Mouse (Mus musculus): ENCODE data around the gene Gin1. TPM values are rescaled to one million over a fixed set of nuclear protein-coding genes. Genes with fewer than 3 reads are reported as not detected.
A peak's percentile ranks its signal among the peaks of the same experiment; 100 is the strongest.

The Gin1 gene
- polyA plus RNA-seq, 2 experiments = 5.4 to 11.9 TPM

DNA sequence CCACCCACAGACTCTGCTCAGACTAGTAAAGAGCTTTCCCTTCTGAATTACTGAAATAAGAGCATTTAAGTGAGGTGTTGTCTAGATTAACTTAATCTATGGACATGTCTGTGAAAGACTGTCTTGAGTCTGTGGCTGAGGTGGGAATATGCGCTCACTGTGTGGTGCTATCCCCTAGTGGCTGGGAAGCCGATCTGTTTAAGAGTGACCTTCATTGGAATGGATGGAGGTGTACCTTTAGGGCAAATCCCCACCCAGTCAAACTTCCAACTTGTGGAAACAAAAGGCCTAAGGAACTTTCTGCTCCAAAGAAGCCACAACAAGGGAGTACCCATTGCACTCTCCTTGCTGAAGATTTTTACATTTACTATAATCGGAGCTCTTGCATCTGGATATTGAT, 24.1 kb downstream of the Gin1 start:
- H3K27me3 ChIP-seq (ENCODE audit: control insufficient read depth, insufficient read depth, low read length) = no peaks in the 10 kb centered on the region
- H3K9ac ChIP-seq (replicated peaks) = no peak overlapping the region
- H3K4me1 ChIP-seq (replicated peaks; ENCODE audit: control insufficient read depth in 2 of 2, insufficient read depth in 2 of 2, low read length in 1 of 2) = no peaks in the 10 kb centered on the region
- no peak overlapping the region for H3K4me2 ChIP-seq (ENCODE audit: low read depth)
- no peak overlapping the region for H3K4me3 ChIP-seq (ENCODE audit: insufficient read depth in 1 of 2, low read depth in 2 of 2, low read length in 2 of 2)
- no peak overlapping the region for H3K27ac ChIP-seq
- H3K9me3 ChIP-seq (ENCODE audit: control insufficient read depth, low read length) = no peaks in the 10 kb centered on the region
- no peak for TF ChIP-seq CTCF (IDR thresholded peaks at IDR 0.05; ENCODE audit: low read depth)
- TF ChIP-seq EP300 (IDR thresholded peaks at IDR 0.05; ENCODE audit: low read depth) = no peak
- no peak for DNase-seq (ENCODE audit: low read depth in 3 of 3, low spot score in 3 of 3)
- H3K36me3 ChIP-seq (replicated peaks; ENCODE audit: control insufficient read depth, insufficient read depth, low read depth) = no peaks in the 10 kb centered on the region; the same call in 1 of the 2 replicates
- no peak for ATAC-seq (ENCODE audit: insufficient read depth)
- 77% methylated on average over 3 of the region's 3 CpGs for WGBS (ENCODE audit: insufficient replicate concordance)

DNA sequence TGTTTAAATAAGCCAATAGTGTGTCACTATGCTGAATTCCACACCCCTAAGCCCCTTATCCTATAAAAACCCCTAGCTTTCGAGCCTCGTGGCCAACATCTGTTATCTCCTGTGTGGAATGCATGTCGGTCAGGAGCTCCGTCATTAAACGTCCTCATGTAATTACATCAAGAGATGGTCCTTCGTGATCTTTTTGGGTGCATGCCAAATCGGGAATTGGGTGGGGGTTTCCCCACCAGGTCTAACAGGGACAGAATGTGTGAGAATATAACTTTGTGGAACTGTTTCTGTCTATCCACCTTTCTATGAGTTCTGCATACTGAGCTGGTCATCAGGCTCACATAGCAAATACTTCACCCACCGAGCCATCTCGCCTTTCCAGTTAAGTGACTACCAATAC, 26.0 kb downstream of the Gin1 start:
- H3K36me3 ChIP-seq (replicated peaks; ENCODE audit: control insufficient read depth, insufficient read depth, low read depth) = no peaks in the 10 kb centered on the region; the same call in 1 of the 2 replicates
- H3K9ac ChIP-seq (replicated peaks) = no peak overlapping the region
- no peaks in the 10 kb centered on the region for H3K27me3 ChIP-seq (ENCODE audit: control insufficient read depth, insufficient read depth, low read length)
- DNase-seq (ENCODE audit: low read depth in 3 of 3, low spot score in 3 of 3) = no peak
- H3K4me1 ChIP-seq (replicated peaks; ENCODE audit: control insufficient read depth in 2 of 2, insufficient read depth in 2 of 2, low read length in 1 of 2) = no peaks in the 10 kb centered on the region
- 73% methylated on average over 9 of the region's 9 CpGs for WGBS (ENCODE audit: insufficient replicate concordance)
- no peak overlapping the region for H3K27ac ChIP-seq
- no peaks in the 10 kb centered on the region for H3K9me3 ChIP-seq (ENCODE audit: control insufficient read depth, low read length)
- TF ChIP-seq CTCF (IDR thresholded peaks at IDR 0.05; ENCODE audit: low read depth) (no peak), EP300 (IDR thresholded peaks at IDR 0.05; ENCODE audit: low read depth) (no peak)
- no peak overlapping the region for H3K4me3 ChIP-seq (ENCODE audit: insufficient read depth in 1 of 2, low read depth in 2 of 2, low read length in 2 of 2)
- H3K4me2 ChIP-seq (ENCODE audit: low read depth) = no peak overlapping the region
- ATAC-seq (ENCODE audit: insufficient read depth) = no peak

DNA sequence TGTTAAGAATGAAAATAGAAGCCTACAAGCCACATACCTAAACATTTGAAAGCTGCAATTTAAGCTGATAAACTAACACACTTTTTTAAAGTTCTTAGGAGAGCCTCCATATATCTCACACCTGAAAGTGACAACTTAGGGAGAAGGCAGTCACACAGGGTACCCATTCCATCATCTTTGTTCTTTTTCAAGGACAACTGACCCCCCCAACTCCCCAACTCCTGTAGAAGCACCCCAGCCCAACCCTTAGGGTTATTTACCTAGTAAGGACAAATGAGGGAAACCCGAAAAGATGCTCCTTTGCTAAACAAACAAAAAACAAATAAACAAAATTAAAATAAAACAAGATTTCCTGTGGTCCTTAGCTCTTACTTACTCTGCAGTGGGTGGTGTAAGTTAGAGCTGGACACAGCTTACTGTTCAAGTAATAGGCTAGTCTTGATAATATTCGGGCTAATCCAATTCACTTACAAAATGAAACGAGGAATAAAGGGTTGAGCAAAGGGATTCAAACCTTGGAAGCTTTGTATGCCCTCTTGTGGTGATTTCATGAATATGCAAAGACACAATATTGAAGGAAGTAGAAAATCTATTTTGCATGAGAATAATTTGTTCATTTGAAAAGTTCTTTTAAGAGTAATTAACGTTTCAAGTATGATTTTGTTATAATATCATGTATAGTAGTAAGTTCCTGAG, 32.4 kb downstream of the Gin1 start:
- Histone ChIP-seq H3K4me2 (ENCODE audit: low read depth) (peak overlapping the region; percentile 23; the same call in 1 of the 2 replicates), H3K36me3 (replicated peaks; ENCODE audit: control insufficient read depth, insufficient read depth, low read depth) (no peaks in the 10 kb centered on the region), H3K27ac (no peak overlapping the region), H3K9me3 (ENCODE audit: control insufficient read depth, low read length) (no peaks in the 10 kb centered on the region), H3K4me3 (ENCODE audit: insufficient read depth in 1 of 2, low read depth in 2 of 2, low read length in 2 of 2) (no peak overlapping the region), H3K9ac (replicated peaks) (0 out of 2 replicates have a peak overlapping the region, but pooled peaks have one; percentile 7), H3K27me3 (ENCODE audit: control insufficient read depth, insufficient read depth, low read length) (no peaks in the 10 kb centered on the region), H3K4me1 (replicated peaks; ENCODE audit: control insufficient read depth in 2 of 2, insufficient read depth in 2 of 2, low read length in 1 of 2) (no peaks in the 10 kb centered on the region)
- WGBS (ENCODE audit: insufficient replicate concordance) = 27% methylated on average over 4 of the region's 4 CpGs
- TF ChIP-seq CTCF (IDR thresholded peaks at IDR 0.05; ENCODE audit: low read depth) = peak; percentile 48; the same call in 1 of the 2 replicates
- TF ChIP-seq EP300 (IDR thresholded peaks at IDR 0.05; ENCODE audit: low read depth) = no peak
- DNase-seq (ENCODE audit: low read depth in 3 of 3, low spot score in 3 of 3) (peak in 2 of 3 experiments; percentile 12 to 24), ATAC-seq (ENCODE audit: insufficient read depth) (no peak)

DNA sequence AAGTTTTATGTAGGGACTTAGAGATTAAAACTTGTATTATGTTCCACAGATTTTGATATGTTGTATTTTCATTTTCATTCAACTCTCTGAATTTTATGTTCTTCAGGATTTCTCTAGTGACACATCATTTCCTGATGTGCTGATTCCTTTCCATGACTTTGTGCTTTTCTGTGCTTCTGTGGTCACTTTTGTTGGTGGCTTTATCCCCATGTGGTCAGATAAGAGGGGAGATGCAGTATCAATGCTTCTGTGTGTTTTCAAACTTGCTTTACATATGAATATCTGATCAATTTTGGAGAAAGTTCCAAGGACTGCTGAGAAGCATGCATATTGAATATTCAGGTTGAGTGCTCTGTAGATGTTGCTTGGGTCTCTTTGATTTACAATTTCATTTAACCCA, 34.5 kb downstream of the Gin1 start:
- DNase-seq (ENCODE audit: low read depth in 3 of 3, low spot score in 3 of 3) = no peak
- ATAC-seq (ENCODE audit: insufficient read depth) = no peak
- no peak overlapping the region for H3K4me2 ChIP-seq (ENCODE audit: low read depth)
- H3K36me3 ChIP-seq (replicated peaks; ENCODE audit: control insufficient read depth, insufficient read depth, low read depth) = no peaks in the 10 kb centered on the region
- no peak overlapping the region for H3K4me3 ChIP-seq (ENCODE audit: insufficient read depth in 1 of 2, low read depth in 2 of 2, low read length in 2 of 2)
- H3K9me3 ChIP-seq (ENCODE audit: control insufficient read depth, low read length) = no peaks in the 10 kb centered on the region
- H3K27ac ChIP-seq = no peak overlapping the region
- no peaks in the 10 kb centered on the region for H3K27me3 ChIP-seq (ENCODE audit: control insufficient read depth, insufficient read depth, low read length)
- TF ChIP-seq EP300 (IDR thresholded peaks at IDR 0.05; ENCODE audit: low read depth) = no peak
- no peak for TF ChIP-seq CTCF (IDR thresholded peaks at IDR 0.05; ENCODE audit: low read depth)
- no peak overlapping the region for H3K9ac ChIP-seq (replicated peaks)
- H3K4me1 ChIP-seq (replicated peaks; ENCODE audit: control insufficient read depth in 2 of 2, insufficient read depth in 2 of 2, low read length in 1 of 2) = no peaks in the 10 kb centered on the region

DNA sequence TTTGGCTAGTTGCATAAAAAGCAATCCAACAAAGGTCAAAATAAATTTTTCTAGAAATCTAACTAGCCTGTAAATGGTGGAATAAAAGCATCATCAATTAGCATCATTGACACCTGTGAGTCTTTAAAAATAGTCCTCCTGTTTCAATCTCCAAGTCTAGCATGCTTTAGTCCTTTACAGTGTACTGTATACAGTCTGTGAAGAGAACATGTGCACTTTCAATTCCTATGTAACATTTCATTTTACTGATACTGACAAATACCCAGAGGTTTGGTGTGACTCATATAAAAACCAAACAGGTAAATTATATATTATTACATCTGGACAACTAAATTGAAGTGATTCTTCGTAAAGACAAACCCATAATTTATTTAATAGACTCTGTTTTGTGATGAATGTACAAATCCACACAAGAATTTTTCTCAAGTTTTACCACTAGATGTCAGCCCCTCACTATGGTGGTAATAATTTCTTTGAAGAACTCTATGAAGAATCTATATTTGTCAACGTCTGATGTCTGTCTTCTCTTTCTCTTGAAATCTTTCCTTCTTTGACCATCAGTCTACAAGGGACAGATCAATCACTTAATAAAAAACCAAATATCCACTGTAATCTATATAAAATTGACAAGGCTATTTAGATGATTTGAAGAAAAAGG, 39.4 kb downstream of the Gin1 start:
- Histone ChIP-seq H3K4me1 (replicated peaks; ENCODE audit: control insufficient read depth in 2 of 2, insufficient read depth in 2 of 2, low read length in 1 of 2) (no peaks in the 10 kb centered on the region), H3K4me2 (ENCODE audit: low read depth) (no peak overlapping the region), H3K27me3 (ENCODE audit: control insufficient read depth, insufficient read depth, low read length) (no peaks in the 10 kb centered on the region), H3K27ac (no peak overlapping the region), H3K4me3 (ENCODE audit: insufficient read depth in 1 of 2, low read depth in 2 of 2, low read length in 2 of 2) (no peak overlapping the region), H3K9me3 (ENCODE audit: control insufficient read depth, low read length) (no peaks in the 10 kb centered on the region), H3K9ac (replicated peaks) (no peak overlapping the region), H3K36me3 (replicated peaks; ENCODE audit: control insufficient read depth, insufficient read depth, low read depth) (no peaks in the 10 kb centered on the region)
- 26% methylated on average over 2 of the region's 2 CpGs for WGBS (ENCODE audit: insufficient replicate concordance)
- TF ChIP-seq EP300 (IDR thresholded peaks at IDR 0.05; ENCODE audit: low read depth) = no peak
- TF ChIP-seq CTCF (IDR thresholded peaks at IDR 0.05; ENCODE audit: low read depth) = peak; percentile 9; the same call in 1 of the 2 replicates
- DNase-seq (ENCODE audit: low read depth in 3 of 3, low spot score in 3 of 3) (no peak), ATAC-seq (ENCODE audit: insufficient read depth) (no peak)
